Mouse (Mus musculus) layer of hippocampus, adult 11-12 months (tissue): ENCODE measurements at regions not wholly inside any gene's neighbourhood (a gene's known extent, or its start where the extent isn't known, plus 50 kb on each side); places are given as distances from the start of the nearest gene placed in this dataset.

Experiments
- DNase-seq: peaks from one replicate; pipeline ENCODE4 v3.0.0; 2022; ENCODE audit warnings: low spot score

- peak; percentile 25 for DNase-seq
These were observed 76.0 kb upstream of the Ano5 start for GRCm38 (mm10) chr7:51434865-51435264.

- DNase-seq = no peak
These were observed 55.7 kb upstream of the Ano5 start for GRCm38 (mm10) chr7:51454989-51455692.

- DNase-seq = no peak
These were observed 52.1 kb upstream of the Ano5 start for GRCm38 (mm10) chr7:51458757-51459156.
